Mouse (Mus musculus) heart, postnatal 14 days (tissue): ENCODE results near the gene Gm10563. TPM values are rescaled to one million over a fixed set of nuclear protein-coding genes. Genes with fewer than 3 reads are reported as not detected.
"Not testable (repeated sequence)": the region's sequence is repeated elsewhere in the genome, so short reads cannot be mapped to it uniquely, and the experiment has no call there.

Experiments used
- DNase-seq, 2 experiments: peaks; one replicate each; pipeline ENCODE4 v3.0.0; 2021 to 2022
- intact Hi-C: fragments of 180-260 bp; cut with DNase I; formaldehyde crosslinking; loops from one replicate; pipeline ENCODE4 v1.15.1; 2025
- total RNA-seq, 2 experiments: library from RNA; stranded (reverse); gene quantifications; 2 replicates each; pipeline ENCODE4 v1.2.3; 2021

The Gm10563 gene
- total RNA-seq, 2 experiments from 2014 or later: not detected

- intact Hi-C loops: no loop called here
Observed at GRCm38 (mm10) chr4:155601091-155601996, 43.9 kb downstream of the Gm10563 start, which contains the start of gene Slc35e2. Gene Slc35e2, plus strand, starts transcription at chr4:155601416.

GRCm38 (mm10) chr4:155599901-155600825 is 45.0 kb downstream of the Gm10563 start:
- intact Hi-C loops: no loop called here
- DNase-seq: no peak

More at GRCm38 (mm10) chr4:155601091-155601996, 43.9 kb downstream of the Gm10563 start, which contains the start of gene Slc35e2:
- DNase-seq: peak; percentile 93 to 94

- intact Hi-C loops: no loop called here
- DNase-seq: no peak
Observed at GRCm38 (mm10) chr4:155598536-155598935, 46.7 kb downstream of the Gm10563 start.

- intact Hi-C loops: no loop called here
- DNase-seq: no peak
Observed at GRCm38 (mm10) chr4:155596606-155597005, 48.6 kb downstream of the Gm10563 start.

GRCm38 (mm10) chr4:155595777-155596176 is 49.4 kb downstream of the Gm10563 start:
- no peak for DNase-seq
- intact Hi-C loops: no loop called here

GRCm38 (mm10) chr4:155593780-155594179 is 51.4 kb downstream of the Gm10563 start:
- intact Hi-C loops: no loop called here
- no peak for DNase-seq

GRCm38 (mm10) chr4:155591012-155591719 is 54.0 kb downstream of the Gm10563 start:
- DNase-seq: no peak
- intact Hi-C loops: no loop called here

GRCm38 (mm10) chr4:155589356-155589755 is 55.9 kb downstream of the Gm10563 start:
- intact Hi-C loops: no loop called here
- no peak for DNase-seq

- DNase-seq: no peak
- intact Hi-C loops: no loop called here
Observed at GRCm38 (mm10) chr4:155582279-155582905, 62.8 kb downstream of the Gm10563 start.

- intact Hi-C loops: loop anchor here (1.0 kb wide), 1 partner anchor 99 kb away; no protein-coding TSS in a partner anchor
- DNase-seq: peak; percentile 60 to 80
Observed at GRCm38 (mm10) chr4:155580420-155580819, 64.8 kb downstream of the Gm10563 start.

GRCm38 (mm10) chr4:155578336-155579125 is 66.7 kb downstream of the Gm10563 start:
- intact Hi-C loops: no loop called here
- DNase-seq: peak; percentile 65 to 66

GRCm38 (mm10) chr4:155577741-155578140 is 67.5 kb downstream of the Gm10563 start:
- intact Hi-C loops: no loop called here
- no peak for DNase-seq

GRCm38 (mm10) chr4:155577132-155577531 is 68.1 kb downstream of the Gm10563 start:
- DNase-seq: no peak
- intact Hi-C loops: no loop called here

- intact Hi-C loops: no loop called here
- DNase-seq: no peak
Observed at GRCm38 (mm10) chr4:155575521-155575920, 69.7 kb downstream of the Gm10563 start.

GRCm38 (mm10) chr4:155574931-155575330 is 70.3 kb downstream of the Gm10563 start:
- no peak for DNase-seq
- intact Hi-C loops: no loop called here

GRCm38 (mm10) chr4:155573876-155574275 is 71.3 kb downstream of the Gm10563 start:
- DNase-seq: no peak
- intact Hi-C loops: no loop called here

- intact Hi-C loops: no loop called here
- no peak for DNase-seq
Observed at GRCm38 (mm10) chr4:155573155-155573554, 72.1 kb downstream of the Gm10563 start.

GRCm38 (mm10) chr4:155571442-155571841 is 73.8 kb downstream of the Gm10563 start:
- intact Hi-C loops: no loop called here
- no peak for DNase-seq

- intact Hi-C loops, DNase-seq: not testable (repeated sequence)
Observed at GRCm38 (mm10) chr4:155570315-155570714, 74.9 kb downstream of the Gm10563 start.
